Mouse (Mus musculus): ENCODE data around the gene Kank1.

GRCm38 (mm10) chr19:25480820-25481219 is 244.0 kb downstream of the Kank1 start:
- TF ChIP-seq POLR2A (IDR thresholded peaks at IDR 0.05; ENCODE audit: insufficient read depth, low read depth, low read length) (no peak), CTCF (IDR thresholded peaks at IDR 0.05; ENCODE audit: insufficient read depth, low read depth, low read length) (no peak)

Measured in olfactory bulb, adult 2 months (tissue).